Mouse (Mus musculus) limb, embryonic 11.5 days (tissue): Measurements from ENCODE around the gene Mrpl32. TPM values are rescaled to one million over a fixed set of nuclear protein-coding genes. Genes with fewer than 3 reads are reported as not detected.

Experiments used
- ATAC-seq: fragments of 200-750 bp; cut with Nextera tagmentation; 2 replicates; pipeline ENCODE4 v1.8.0; 2017; ENCODE audit warnings: low read depth; ENCODE audit not compliant: insufficient number of reproducible peaks, low FRiP score, low TSS enrichment
- DNase-seq: peaks from one replicate; pipeline ENCODE4 v3.0.0-alpha.2; 2015; ENCODE audit warnings: low spot score
- H3K27ac ChIP-seq: fragments of 300-500 bp; sonication (generic); replicated peaks from 2 replicates; pipeline ENCODE4 v1.5.1; 2014; ENCODE audit warnings: low read depth, mild to moderate bottlenecking, low read length
- H3K27me3 ChIP-seq: fragments of 300-500 bp; sonication (generic); 2 replicates; pipeline ENCODE4 v1.6.1; 2014; ENCODE audit warnings: mild to moderate bottlenecking, low read length, mixed read lengths; ENCODE audit not compliant: control insufficient read depth, insufficient read depth
- H3K36me3 ChIP-seq: fragments of 300-500 bp; sonication (generic); 2 replicates; pipeline ENCODE4 v1.6.1; 2014; ENCODE audit warnings: mild to moderate bottlenecking, low read length, moderate library complexity, mixed read lengths; ENCODE audit not compliant: control insufficient read depth, insufficient read depth
- H3K4me1 ChIP-seq: fragments of 300-500 bp; sonication (generic); 2 replicates; pipeline ENCODE4 v1.6.1; 2014; ENCODE audit warnings: low read length, mixed read lengths; ENCODE audit not compliant: control insufficient read depth, insufficient read depth
- H3K4me2 ChIP-seq: fragments of 300-500 bp; sonication (generic); 2 replicates; pipeline ENCODE4 v1.6.1; 2014; ENCODE audit warnings: low read depth, mild to moderate bottlenecking, moderate library complexity; ENCODE audit not compliant: severe bottlenecking
- H3K4me3 ChIP-seq: fragments of 300-500 bp; sonication (generic); 2 replicates; pipeline ENCODE4 v1.5.1; 2014; ENCODE audit warnings: low read depth, low read length
- H3K9ac ChIP-seq: fragments of 300-500 bp; sonication (generic); 2 replicates; pipeline ENCODE4 v1.6.1; 2014; ENCODE audit warnings: mild to moderate bottlenecking, low read length
- H3K9me3 ChIP-seq: fragments of 300-500 bp; sonication (generic); 2 replicates; pipeline ENCODE4 v1.6.1; 2016; ENCODE audit warnings: low read length; ENCODE audit not compliant: control insufficient read depth
- WGBS: fragments of 180-500 bp; shearing (Covaris S2); extraction: QIAGEN DNeasy Blood & Tissue Kit; methylation state at CpG from one replicate; pipeline ENCODE4 v1.1.7; 2014; 5-methylcytosine and 5-hydroxymethylcytosine counted together
- polyA plus RNA-seq: library from polyadenylated mRNA; unstranded; fragments of >200 nt; fragmentation: Nextera tagmentation; extraction: Ambion mirVana; gene quantifications from 2 replicates; pipeline ENCODE4 v1.2.1, GENCODE M21; 2014

The Mrpl32 gene
- polyA plus RNA-seq, 1 experiment from 2014 or later, result 123 TPM

DNA sequence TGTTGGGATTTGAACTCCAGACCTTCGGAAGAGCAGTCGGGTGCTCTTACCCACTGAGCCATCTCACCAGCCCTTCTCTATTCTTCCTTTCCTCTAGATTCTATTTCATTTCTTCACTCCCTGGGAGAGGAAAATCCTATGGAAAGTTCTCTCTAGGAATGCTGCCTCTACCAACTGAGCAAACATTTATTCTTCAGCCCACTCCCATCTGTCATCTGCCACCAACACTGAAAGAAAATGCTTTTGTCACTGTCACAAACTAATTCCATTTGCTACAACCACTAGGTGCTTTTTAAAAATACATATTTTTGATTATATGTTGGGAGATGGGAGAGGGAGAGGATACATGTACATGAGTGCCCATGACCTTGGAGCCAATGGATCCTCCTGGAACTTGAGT is 10.2 kb downstream of the Mrpl32 start:
- Histone ChIP-seq H3K4me1 (no peaks in the 10 kb centered on the region), H3K9me3 (no peaks in the 10 kb centered on the region), H3K36me3 (no peaks in the 10 kb centered on the region), H3K4me3 (no peak overlapping the region), H3K4me2 (no peak overlapping the region), H3K27ac (no peak overlapping the region), H3K27me3 (no peaks in the 10 kb centered on the region), H3K9ac (no peak overlapping the region)
- DNase-seq, result no peak
- 89% methylated on average over 2 of the region's 2 CpGs for WGBS
- ATAC-seq, result no peak

DNA sequence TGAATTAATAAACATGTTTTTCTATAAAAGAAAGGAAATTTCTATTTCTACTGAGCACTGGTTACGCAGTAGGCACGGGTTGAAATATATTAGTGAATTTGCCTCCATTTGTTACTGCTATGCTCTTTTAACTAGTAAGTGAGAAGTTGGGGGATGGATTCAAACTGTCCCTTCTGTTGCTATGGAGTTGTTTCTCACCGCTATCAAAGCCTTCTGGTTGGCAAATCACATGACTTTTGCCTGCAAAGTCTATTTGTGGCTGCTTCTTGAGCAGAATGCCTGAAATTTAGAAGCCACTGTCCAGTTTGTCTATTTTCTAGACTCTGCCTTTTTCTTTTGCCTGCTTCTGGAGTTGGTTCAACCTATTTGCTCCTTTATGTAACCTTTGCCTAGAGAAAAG is 32.6 kb downstream of the Mrpl32 start:
- Histone ChIP-seq H3K36me3 (no peaks in the 10 kb centered on the region), H3K27ac (no peak overlapping the region), H3K9me3 (no peaks in the 10 kb centered on the region), H3K4me3 (no peak overlapping the region), H3K9ac (no peak overlapping the region), H3K27me3 (no peaks in the 10 kb centered on the region), H3K4me1 (no peaks in the 10 kb centered on the region), H3K4me2 (no peak overlapping the region)
- DNase-seq (no peak), ATAC-seq (no peak)
- WGBS, result 80% methylated on average over 3 of the region's 3 CpGs

DNA sequence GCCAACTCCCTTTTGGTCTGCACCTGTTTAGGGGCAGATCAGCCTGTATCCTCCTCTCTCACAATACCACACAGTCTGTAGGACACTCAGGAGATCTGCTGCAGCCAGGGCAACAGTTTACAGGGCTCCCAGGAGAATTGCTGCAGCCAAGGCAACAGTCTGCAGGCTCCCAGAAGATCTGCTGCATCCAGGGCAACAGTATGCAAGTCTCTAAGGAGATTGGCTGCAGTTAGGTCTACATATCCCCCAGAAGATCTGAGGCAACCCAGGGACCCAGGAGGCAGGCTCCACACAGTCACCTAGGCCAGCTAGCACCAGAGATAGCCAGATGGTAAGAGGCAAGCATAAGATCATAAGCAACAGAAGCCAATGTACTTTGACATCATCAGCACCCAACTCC is 38.8 kb downstream of the Mrpl32 start:
- H3K4me2 ChIP-seq, result no peak overlapping the region
- no peak overlapping the region for H3K27ac ChIP-seq
- DNase-seq, result no peak
- no peak overlapping the region for H3K9ac ChIP-seq
- H3K9me3 ChIP-seq, result no peaks in the 10 kb centered on the region
- no peaks in the 10 kb centered on the region for H3K4me1 ChIP-seq
- no peaks in the 10 kb centered on the region for H3K36me3 ChIP-seq
- no peak for ATAC-seq
- H3K27me3 ChIP-seq, result no peaks in the 10 kb centered on the region
- no peak overlapping the region for H3K4me3 ChIP-seq

DNA sequence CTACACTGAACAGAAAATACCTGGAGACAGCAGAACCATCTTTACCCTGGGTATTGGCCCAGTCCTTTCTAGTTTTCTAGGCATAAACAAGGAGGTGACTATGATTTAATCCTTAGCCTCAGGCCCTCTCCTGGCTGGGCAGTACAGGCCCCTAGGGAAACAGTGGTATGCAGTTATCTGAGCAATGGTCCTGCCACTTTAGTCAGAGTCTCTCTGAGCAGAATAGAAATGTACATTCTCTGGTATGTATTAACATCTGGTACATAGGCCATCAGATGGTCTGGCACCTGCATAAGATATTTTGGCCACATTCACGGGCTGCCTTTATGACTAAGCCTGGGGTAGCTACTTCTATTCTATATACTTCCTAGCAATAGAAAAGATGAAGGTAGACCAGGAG is 51.6 kb downstream of the Mrpl32 start:
- ATAC-seq, result no peak
- H3K27me3 ChIP-seq, result no peaks in the 10 kb centered on the region
- no peaks in the 10 kb centered on the region for H3K36me3 ChIP-seq
- no peak overlapping the region for H3K4me2 ChIP-seq
- no peak for DNase-seq
- no peak overlapping the region for H3K4me3 ChIP-seq
- no peak overlapping the region for H3K27ac ChIP-seq
- H3K4me1 ChIP-seq, result no peaks in the 10 kb centered on the region
- no peak overlapping the region for H3K9ac ChIP-seq
- H3K9me3 ChIP-seq, result no peaks in the 10 kb centered on the region
- 90% methylated on average over 1 of the region's 1 CpGs for WGBS

Other genes starting within 250 kb of the Mrpl32 start
- 0.20 and 0.24 TPM in 2 replicates for gene Hecw1, start 89.9 kb downstream of the Mrpl32 start, polyA plus RNA-seq
- gene Psma2, start 75 bp upstream of the Mrpl32 start, polyA plus RNA-seq, result 219 and 232 TPM in 2 replicates
- gene AW209491, start 17.0 kb upstream of the Mrpl32 start, polyA plus RNA-seq, result 35.0 and 35.2 TPM in 2 replicates